Mouse (Mus musculus) ES-CJ7 (cell line): Measurements from ENCODE around the gene Gpr101.

Experiments used
- DNase-seq: peaks from one replicate; pipeline ENCODE4 v3.0.0; 2011; ENCODE audit warnings: low read depth, low spot score

Gene Gpr101

DNA sequence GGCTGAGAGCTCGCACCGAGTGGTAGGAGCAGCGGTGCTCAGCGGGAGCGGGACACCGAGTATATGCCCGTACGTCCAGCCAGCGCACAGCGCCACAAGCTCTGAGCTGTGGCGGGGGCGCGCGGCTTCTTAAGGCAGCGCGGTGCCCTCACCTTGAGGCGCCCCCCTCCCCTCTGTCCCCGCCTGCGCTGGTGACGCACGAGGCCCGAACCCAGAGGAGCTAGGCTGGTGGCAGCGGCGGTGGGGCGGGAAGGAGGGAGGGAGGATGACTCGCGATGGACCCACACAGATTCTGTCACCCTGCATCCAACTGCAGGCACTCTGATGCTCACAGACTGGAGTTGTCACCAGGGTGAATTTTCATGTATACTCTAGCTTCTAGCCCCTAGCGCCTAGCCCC is at the start of gene Gpr101:
Gene Gpr101 (minus strand): TSS at position 124 of the 400 bp plus-strand sequence.
- DNase-seq: peak; percentile 4

DNA sequence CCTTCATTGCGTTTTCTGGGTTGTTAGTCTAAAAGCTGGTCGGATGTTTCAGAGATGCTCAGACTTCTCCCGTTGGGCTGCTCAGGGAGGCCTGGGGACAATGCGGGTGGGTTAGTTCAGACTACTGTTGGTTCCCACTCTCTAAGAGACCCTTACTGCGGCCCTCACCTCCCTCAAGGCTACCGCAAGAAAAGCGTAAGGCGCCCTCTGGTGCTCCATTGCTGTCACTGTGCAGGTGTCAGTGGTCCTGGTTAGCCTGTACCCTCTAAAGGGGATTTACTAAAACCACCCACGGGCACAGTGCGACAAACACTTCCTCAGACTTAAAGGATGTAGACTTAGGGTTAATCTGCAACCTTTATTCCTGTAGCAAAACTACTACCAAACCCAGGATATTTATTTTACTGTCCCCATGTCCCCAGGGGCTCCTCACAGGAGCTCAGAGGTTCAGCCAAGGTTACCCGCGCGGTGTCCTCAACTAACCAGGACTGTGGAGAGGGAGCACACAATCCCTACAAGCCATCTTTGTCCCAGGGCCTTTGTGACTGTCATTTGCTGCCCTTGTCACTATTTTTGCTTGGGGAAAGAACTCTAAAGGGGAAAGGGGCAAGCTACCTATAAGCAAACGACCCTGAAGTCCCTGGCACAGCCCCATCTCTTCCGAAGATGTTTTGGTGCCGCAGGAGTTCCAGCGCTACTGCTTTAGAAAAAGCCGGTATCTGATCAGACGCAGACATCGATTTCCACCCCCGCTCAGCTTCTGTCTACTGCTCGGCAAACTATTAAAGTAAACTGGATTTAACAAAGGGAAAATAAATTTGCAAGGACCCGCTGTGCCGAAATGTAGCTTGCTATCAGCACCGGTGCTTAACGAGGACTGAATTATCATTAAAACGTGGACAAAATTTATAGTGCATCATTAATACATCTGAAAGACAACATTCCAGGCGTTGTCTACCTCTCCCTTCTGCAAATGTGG is 17.8 kb upstream of the Gpr101 start:
- peak; percentile 40 for DNase-seq

DNA sequence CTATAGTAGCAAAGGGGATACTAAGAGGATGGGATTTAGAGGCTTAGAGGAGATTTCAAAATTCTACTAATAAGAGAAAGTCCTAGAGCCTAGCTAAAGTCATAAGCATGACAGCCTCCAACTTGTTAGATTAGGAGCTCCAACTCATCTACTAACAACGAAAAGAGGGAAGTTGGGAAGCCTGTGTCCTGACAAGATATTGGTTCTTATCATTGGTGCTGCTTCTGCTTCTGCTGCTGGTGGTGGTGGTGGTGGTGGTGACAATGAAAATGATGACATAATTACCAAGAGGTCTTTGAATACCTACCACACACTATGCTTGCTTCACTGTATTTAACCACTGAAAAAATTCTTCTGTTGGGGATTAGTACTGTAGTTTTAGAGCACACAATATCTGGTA is 2.7 kb upstream of the Gpr101 start:
- DNase-seq: no peak
